Mouse (Mus musculus) 416B (cell line): ENCODE measurements at regions not wholly inside any gene's neighbourhood (a gene's known extent, or its start where the extent isn't known, plus 50 kb on each side); places are given as distances from the start of the nearest gene placed in this dataset.
"Not testable (repeated sequence)": the region's sequence is repeated elsewhere in the genome, so short reads cannot be mapped to it uniquely, and the experiment has no call there.

Experiments used
- DNase-seq: peaks from one replicate; pipeline ENCODE4 v3.0.0; 2011; ENCODE audit warnings: low read depth

- DNase-seq = not testable (repeated sequence)
Measured at GRCm38 (mm10) chr12:114909799-114910198, 1137.7 kb upstream of the Zfp386 start.

GRCm38 (mm10) chr12:114914406-114914805 is 1133.1 kb upstream of the Zfp386 start:
- not testable (repeated sequence) for DNase-seq

- peak; percentile 49 for DNase-seq
Measured at GRCm38 (mm10) chr12:114927691-114928090, 1119.8 kb upstream of the Zfp386 start.

GRCm38 (mm10) chr12:114932158-114932557 is 1115.4 kb upstream of the Zfp386 start:
- DNase-seq = no peak

- no peak for DNase-seq
Measured at GRCm38 (mm10) chr12:114932669-114933068, 1114.9 kb upstream of the Zfp386 start.

GRCm38 (mm10) chr12:114936865-114937264 is 1110.7 kb upstream of the Zfp386 start:
- DNase-seq = not testable (repeated sequence)

GRCm38 (mm10) chr12:114939576-114939975 is 1107.9 kb upstream of the Zfp386 start:
- peak; percentile 39 for DNase-seq

- DNase-seq = peak; percentile 13
Measured at GRCm38 (mm10) chr12:114962105-114962504, 1085.4 kb upstream of the Zfp386 start.

GRCm38 (mm10) chr12:114964251-114964650 is 1083.3 kb upstream of the Zfp386 start:
- DNase-seq = not testable (repeated sequence)

GRCm38 (mm10) chr12:114981476-114982136 is 1065.9 kb upstream of the Zfp386 start:
- DNase-seq = peak; percentile 56

- peak; percentile 81 for DNase-seq
Measured at GRCm38 (mm10) chr12:114990916-114991315, 1056.6 kb upstream of the Zfp386 start.

GRCm38 (mm10) chr12:114996817-114997216 is 1050.7 kb upstream of the Zfp386 start:
- peak; percentile 18 for DNase-seq

- DNase-seq = peak; percentile 13
Measured at GRCm38 (mm10) chr12:115003118-115003517, 1044.4 kb upstream of the Zfp386 start.

- DNase-seq = peak; percentile 24
Measured at GRCm38 (mm10) chr12:115008434-115008833, 1039.1 kb upstream of the Zfp386 start.

GRCm38 (mm10) chr12:115012751-115013150 is 1034.8 kb upstream of the Zfp386 start:
- no peak for DNase-seq

- peak; percentile 61 for DNase-seq
Measured at GRCm38 (mm10) chr12:115023742-115024141, 1023.8 kb upstream of the Zfp386 start.

GRCm38 (mm10) chr12:115034438-115035129 is 1012.9 kb upstream of the Zfp386 start:
- DNase-seq = no peak

- DNase-seq = peak; percentile 30
Measured at GRCm38 (mm10) chr12:115055080-115055479, 992.4 kb upstream of the Zfp386 start.

- DNase-seq = not testable (repeated sequence)
Measured at GRCm38 (mm10) chr12:115059954-115060353, 987.6 kb upstream of the Zfp386 start.

GRCm38 (mm10) chr12:115067251-115067650 is 980.3 kb upstream of the Zfp386 start:
- peak; percentile 50 for DNase-seq

GRCm38 (mm10) chr12:115091460-115091859 is 956.1 kb upstream of the Zfp386 start:
- not testable (repeated sequence) for DNase-seq

GRCm38 (mm10) chr12:115109742-115110141 is 937.8 kb upstream of the Zfp386 start:
- DNase-seq = no peak

GRCm38 (mm10) chr12:115119134-115119826 is 928.2 kb upstream of the Zfp386 start:
- DNase-seq = peak; percentile 60
